Comparison of ENCODE assay signal across 13 mouse cellular contexts in genomic region chr11:35262289-35262941, GRCm38 (mm10).
DNase-seq lines count a peak whose midpoint lies in the region; ATAC-seq and TF ChIP-seq lines count a peak whose summit lies in the region.
"Had no signal": no experiment of that assay in that cellular context is flagged by ENCODE, and none has a peak within 500 bp of the region (broad histone marks: within the 10 kb centered on the region; RNA-seq: fewer than 3 reads in every experiment).

No protein-coding gene starts in this region.

- no peak overlapping the region for H3K9ac ChIP-seq in hindbrain, embryonic 15.5 days
- no peak overlapping the region for H3K9ac ChIP-seq in hindbrain, embryonic 14.5 days
- H3K9ac ChIP-seq in neural tube, embryonic 13.5 days, result no peak overlapping the region
- no peak overlapping the region for H3K9ac ChIP-seq in lung, postnatal 0 days (replicated peaks; ENCODE audit: low read depth)
- H3K9ac ChIP-seq: embryonic facial prominence, embryonic 12.5 days; limb, embryonic 15.5 days had no signal

- H3K27ac ChIP-seq in hindbrain, embryonic 15.5 days (replicated peaks), result no peak overlapping the region
- H3K27ac ChIP-seq in hindbrain, embryonic 14.5 days, result no peak overlapping the region
- H3K27ac ChIP-seq in neural tube, embryonic 13.5 days (replicated peaks), result no peak overlapping the region
- peak overlapping the region; percentile 71 for H3K27ac ChIP-seq in cortical plate, adult 2 months (ENCODE audit: insufficient read depth, low read length)
- H3K27ac ChIP-seq in lung, postnatal 0 days (ENCODE audit: low read length), result no peak overlapping the region
- H3K27ac ChIP-seq: embryonic facial prominence, embryonic 12.5 days; limb, embryonic 15.5 days had no signal

- 0 out of 2 replicates have a peak, but pooled peaks have one; percentile 23 for ATAC-seq in hindbrain, embryonic 15.5 days (ENCODE audit: low FRiP score, low read depth)
- ATAC-seq in hindbrain, embryonic 14.5 days (ENCODE audit: low FRiP score), result no peak
- ATAC-seq in neural tube, embryonic 13.5 days (ENCODE audit: low read depth), result 0 out of 2 replicates have a peak, but pooled peaks have one; percentile 23
- ATAC-seq in lung, postnatal 0 days, result peak; percentile 21; the same call in 1 of the 2 replicates
- ATAC-seq: inflammation-experienced regulatory T-cells, adult 6 months had no signal

- WGBS in hindbrain, embryonic 15.5 days, result 46% methylated on average over 12 of the region's 12 CpGs
- 45% methylated on average over 12 of the region's 12 CpGs for WGBS in hindbrain, embryonic 14.5 days
- WGBS in neural tube, embryonic 13.5 days, result 61% methylated on average over 12 of the region's 12 CpGs
- WGBS in lung, postnatal 0 days, result 58% methylated on average over 12 of the region's 12 CpGs

- DNase-seq in hindbrain, embryonic 14.5 days (ENCODE audit: low spot score), result no peak
- no peak for DNase-seq in neural tube, embryonic 10.5 days (ENCODE audit: extremely low spot score, low spot score)
- DNase-seq in lung, postnatal 0 days (ENCODE audit: low spot score), result no peak
- no peak for DNase-seq in natural killer cell, adult 2 months (ENCODE audit: low spot score in 2 of 2)
- DNase-seq in MN1 (ENCODE audit: low spot score), result no peak

- H3K9me3 ChIP-seq in hindbrain, embryonic 15.5 days, result no peaks in the 10 kb centered on the region
- H3K9me3 ChIP-seq in hindbrain, embryonic 14.5 days (ENCODE audit: control insufficient read depth, low read length), result peaks cover 7% of the 10 kb centered on the region; the same call in 1 of the 2 replicates
- H3K9me3 ChIP-seq in neural tube, embryonic 13.5 days, result no peaks in the 10 kb centered on the region
- no peaks in the 10 kb centered on the region for H3K9me3 ChIP-seq in lung, postnatal 0 days (ENCODE audit: low read length)
- H3K9me3 ChIP-seq: embryonic facial prominence, embryonic 12.5 days; limb, embryonic 15.5 days had no signal

- TF ChIP-seq POLR2A in cortical plate, adult 2 months (IDR thresholded peaks at IDR 0.05; ENCODE audit: extremely low read depth, insufficient read depth, low read length), result no peak

- H3K4me3 ChIP-seq in hindbrain, embryonic 15.5 days, result no peak overlapping the region
- H3K4me3 ChIP-seq in hindbrain, embryonic 14.5 days (replicated peaks; ENCODE audit: low read length), result no peak overlapping the region
- H3K4me3 ChIP-seq in neural tube, embryonic 13.5 days, result no peak overlapping the region
- H3K4me3 ChIP-seq in cortical plate, adult 2 months (ENCODE audit: insufficient read depth, low read length), result no peak overlapping the region
- H3K4me3 ChIP-seq in lung, postnatal 0 days (ENCODE audit: low read depth, low read length), result no peak overlapping the region
- H3K4me3 ChIP-seq: embryonic facial prominence, embryonic 12.5 days; limb, embryonic 15.5 days; megakaryocyte, embryonic 14.5 days; myocyte had no signal

- TF ChIP-seq EP300 in lung, postnatal 0 days (IDR thresholded peaks at IDR 0.05), result no peak

- H3K27me3 ChIP-seq in hindbrain, embryonic 15.5 days, result no peaks in the 10 kb centered on the region
- H3K27me3 ChIP-seq in hindbrain, embryonic 14.5 days (ENCODE audit: control insufficient read depth, insufficient read depth, low read length), result no peaks in the 10 kb centered on the region
- 0 out of 2 replicates have a peak, but pooled peaks cover 8% of the 10 kb centered on the region for H3K27me3 ChIP-seq in neural tube, embryonic 13.5 days
- no peaks in the 10 kb centered on the region for H3K27me3 ChIP-seq in lung, postnatal 0 days (replicated peaks; ENCODE audit: insufficient read depth, low read length)
- H3K27me3 ChIP-seq: embryonic facial prominence, embryonic 12.5 days; limb, embryonic 15.5 days; megakaryocyte, embryonic 14.5 days had no signal

- no peaks in the 10 kb centered on the region for H3K36me3 ChIP-seq in hindbrain, embryonic 15.5 days
- H3K36me3 ChIP-seq in hindbrain, embryonic 14.5 days (replicated peaks; ENCODE audit: control insufficient read depth, insufficient read depth), result no peaks in the 10 kb centered on the region
- no peaks in the 10 kb centered on the region for H3K36me3 ChIP-seq in neural tube, embryonic 13.5 days
- no peaks in the 10 kb centered on the region for H3K36me3 ChIP-seq in lung, postnatal 0 days (ENCODE audit: insufficient read depth, low read length)
- H3K36me3 ChIP-seq: embryonic facial prominence, embryonic 12.5 days; limb, embryonic 15.5 days had no signal

- H3K4me2 ChIP-seq in hindbrain, embryonic 15.5 days, result no peak overlapping the region
- no peak overlapping the region for H3K4me2 ChIP-seq in hindbrain, embryonic 14.5 days (replicated peaks)
- H3K4me2 ChIP-seq in neural tube, embryonic 13.5 days, result no peak overlapping the region
- no peak overlapping the region for H3K4me2 ChIP-seq in lung, postnatal 0 days (replicated peaks; ENCODE audit: low read depth, low read length)
- H3K4me2 ChIP-seq: embryonic facial prominence, embryonic 12.5 days; limb, embryonic 15.5 days had no signal

- H3K4me1 ChIP-seq in hindbrain, embryonic 15.5 days (replicated peaks), result no peaks in the 10 kb centered on the region
- no peaks in the 10 kb centered on the region for H3K4me1 ChIP-seq in hindbrain, embryonic 14.5 days (replicated peaks; ENCODE audit: control insufficient read depth, insufficient read depth, low read length)
- H3K4me1 ChIP-seq in neural tube, embryonic 13.5 days (replicated peaks), result no peaks in the 10 kb centered on the region; the same call in 1 of the 2 replicates
- H3K4me1 ChIP-seq in cortical plate, adult 2 months (ENCODE audit: control insufficient read depth, insufficient read depth, low read length), result peaks cover 6% of the 10 kb centered on the region
- H3K4me1 ChIP-seq in lung, postnatal 0 days (ENCODE audit: insufficient read depth, low read depth, low read length), result no peaks in the 10 kb centered on the region
- H3K4me1 ChIP-seq: megakaryocyte, embryonic 14.5 days had no signal

- TF ChIP-seq CTCF in cortical plate, adult 2 months (IDR thresholded peaks at IDR 0.05; ENCODE audit: extremely low read depth, insufficient read depth, low read length), result no peak
- no peak for TF ChIP-seq CTCF in lung, postnatal 0 days (IDR thresholded peaks at IDR 0.05)
